ENCODE assay signal across 30 mouse cellular contexts in the genomic region with DNA sequence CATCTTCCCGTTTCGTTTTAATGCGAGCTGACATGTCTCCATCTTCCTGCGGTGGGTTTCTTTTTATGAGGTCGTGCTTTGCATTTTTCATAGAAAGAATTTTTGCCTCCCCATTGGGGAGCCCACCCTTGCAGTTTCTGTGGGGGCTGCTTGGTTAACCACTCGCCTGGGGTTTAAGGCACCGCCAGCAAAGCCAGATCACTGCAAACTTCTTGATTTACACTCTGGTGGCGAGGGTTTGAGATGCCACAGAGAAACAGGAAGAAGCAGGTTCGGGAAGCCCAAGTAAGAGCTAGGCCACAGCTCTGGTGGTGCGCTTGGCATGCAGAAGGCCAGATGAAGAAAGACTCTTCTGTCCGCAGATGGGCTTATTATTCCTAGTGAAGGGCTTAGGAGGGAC.
DNase-seq lines count a peak whose midpoint lies in the region; ATAC-seq and TF ChIP-seq lines count a peak whose summit lies in the region.
"Had no signal": no experiment of that assay in that cellular context is flagged by ENCODE, and none has a peak within 500 bp of the region (broad histone marks: within the 10 kb centered on the region; RNA-seq: fewer than 3 reads in every experiment).

No protein-coding gene starts in this region.

- no peak for ATAC-seq in CD4-positive, CD25-positive, alpha-beta regulatory T cell, adult 4 months
- ATAC-seq: forebrain, embryonic 16.5 days; Patski had no signal

- peak overlapping the region; percentile 38 for H3K4me3 ChIP-seq in thymus, adult 2 months (ENCODE audit: control insufficient read depth, insufficient read depth, low read length)
- H3K4me3 ChIP-seq: forebrain, embryonic 10.5 days; heart, adult 2 months; heart, embryonic 13.5 days; hindbrain, embryonic 13.5 days; layer of hippocampus, adult 2 months; limb, embryonic 12.5 days; liver, embryonic 13.5 days; lung, embryonic 15.5 days; stomach, embryonic 15.5 days had no signal

- WGBS in thymus, adult 2 months: 6% methylated on average over 11 of the region's 11 CpGs

- no peaks in the 10 kb centered on the region for H3K27me3 ChIP-seq in thymus, adult 2 months (ENCODE audit: control insufficient read depth, insufficient read depth, low read length)
- H3K27me3 ChIP-seq: CH12.LX; heart, embryonic 13.5 days; liver, embryonic 13.5 days; lung, embryonic 15.5 days; Patski; stomach, embryonic 15.5 days had no signal

- no peaks in the 10 kb centered on the region for H3K36me3 ChIP-seq in thymus, adult 2 months (ENCODE audit: control insufficient read depth, insufficient read depth, low read length)
- H3K36me3 ChIP-seq: forebrain, embryonic 10.5 days; G1E; heart, embryonic 13.5 days; hindbrain, embryonic 13.5 days; limb, embryonic 12.5 days; liver, embryonic 13.5 days; lung, embryonic 15.5 days; stomach, embryonic 15.5 days had no signal

- TF ChIP-seq POLR2A in thymus, adult 2 months (IDR thresholded peaks at IDR 0.05; ENCODE audit: control insufficient read depth, extremely low read depth, insufficient read depth, low read length, poor library complexity): no peak

- peaks cover 26% of the 10 kb centered on the region for H3K4me1 ChIP-seq in thymus, adult 2 months (replicated peaks; ENCODE audit: control insufficient read depth, insufficient read depth, low read length)
- H3K4me1 ChIP-seq: forebrain, embryonic 10.5 days; liver, embryonic 13.5 days; lung, embryonic 15.5 days; stomach, embryonic 15.5 days had no signal

- DNase-seq in CD4-positive, CD25-positive, alpha-beta regulatory T cell, adult 2 months (ENCODE audit: low read depth, low spot score): peak; percentile 47
- DNase-seq in CD4-positive helper T cell, adult 2 months (ENCODE audit: low read depth, low spot score): peak; percentile 33
- DNase-seq in induced T-regulatory cell, adult 2 months (ENCODE audit: low read depth): peak; percentile 59
- DNase-seq in thymus, adult 2 months: peak; percentile 39
- DNase-seq in layer of hippocampus, adult 8-10 months (ENCODE audit: low spot score in 2 of 2): no peak
- DNase-seq in cerebellum, adult 11 months: no peak
- DNase-seq in adrenal gland, adult (ENCODE audit: inconsistent age in 2 of 2, low spot score in 1 of 2): no peak
- DNase-seq: adrenal gland, postnatal 10 days; cerebellum, adult 2 months; cerebellum, postnatal 36 days; gastrocnemius, postnatal 25 days; heart, adult 2 months; heart, postnatal 14 days; kidney, postnatal 25 days; layer of hippocampus, postnatal 36 days; liver, embryonic 13.5 days; lung, postnatal 4 days; right cerebral cortex, postnatal 25 days had no signal

- H3K27ac ChIP-seq in thymus, adult 2 months (ENCODE audit: control insufficient read depth, insufficient read depth, low read length): no peak overlapping the region
- H3K27ac ChIP-seq: forebrain, embryonic 10.5 days; heart, adult 2 months; heart, embryonic 13.5 days; hindbrain, embryonic 13.5 days; layer of hippocampus, adult 2 months; limb, embryonic 12.5 days; liver, embryonic 13.5 days; lung, embryonic 15.5 days; stomach, embryonic 15.5 days had no signal

- no peak for TF ChIP-seq CTCF in thymus, adult 2 months (IDR thresholded peaks at IDR 0.05; ENCODE audit: borderline replicate concordance, control insufficient read depth, extremely low read depth, insufficient read depth, low read length, poor library complexity)

Comparison
In these comparisons a context has a peak if more than half of its experiments do, and no peak if none do; other contexts are left out.
1. DNase-seq: peak in CD4-positive, CD25-positive, alpha-beta regulatory T cell, adult 2 months (single experiment), CD4-positive helper T cell, adult 2 months (single experiment), induced T-regulatory cell, adult 2 months (single experiment) and thymus, adult 2 months (single experiment); none in layer of hippocampus, adult 8-10 months (0 of 2), cerebellum, adult 11 months (single experiment) and adrenal gland, adult (0 of 2).